Mouse (Mus musculus) limb, embryonic 12.5 days (tissue): Measurements from ENCODE around the gene Cbx2. TPM values are rescaled to one million over a fixed set of nuclear protein-coding genes. Genes with fewer than 3 reads are reported as not detected.
A peak's percentile ranks its signal among the peaks of the same experiment; 100 is the strongest.

Experiments
- ATAC-seq: fragments of 200-750 bp; cut with Nextera tagmentation; 2 replicates; pipeline ENCODE4 v1.8.0; 2017; ENCODE audit warnings: low read depth, moderate TSS enrichment; ENCODE audit not compliant: insufficient number of reproducible peaks, insufficient read depth, low FRiP score, low TSS enrichment
- H3K27ac ChIP-seq: fragments of 300-500 bp; sonication (generic); 2 replicates; pipeline ENCODE4 v1.5.1; 2016; ENCODE audit warnings: mild to moderate bottlenecking, moderate library complexity
- H3K27me3 ChIP-seq: fragments of 300-500 bp; sonication (generic); 2 replicates; pipeline ENCODE4 v1.6.1; 2016; ENCODE audit warnings: mild to moderate bottlenecking, moderate library complexity
- H3K36me3 ChIP-seq: fragments of 300-500 bp; sonication (generic); 2 replicates; pipeline ENCODE4 v1.6.1; 2016; ENCODE audit warnings: mild to moderate bottlenecking, moderate library complexity
- H3K4me1 ChIP-seq: fragments of 300-500 bp; sonication (generic); replicated peaks from 2 replicates; pipeline ENCODE4 v1.6.1; 2016
- H3K4me2 ChIP-seq: fragments of 300-500 bp; sonication (generic); 2 replicates; pipeline ENCODE4 v1.6.1; 2016; ENCODE audit warnings: mild to moderate bottlenecking, moderate library complexity
- H3K4me3 ChIP-seq: fragments of 300-500 bp; sonication (generic); replicated peaks from 2 replicates; pipeline ENCODE4 v1.5.1; 2016; ENCODE audit warnings: mild to moderate bottlenecking
- H3K9ac ChIP-seq: fragments of 300-500 bp; sonication (generic); replicated peaks from 2 replicates; pipeline ENCODE4 v1.6.1; 2016; ENCODE audit warnings: mild to moderate bottlenecking, moderate library complexity
- H3K9me3 ChIP-seq: fragments of 300-500 bp; sonication (generic); 2 replicates; pipeline ENCODE4 v1.6.1; 2016; ENCODE audit warnings: mild to moderate bottlenecking, moderate library complexity
- WGBS: fragments of 180-500 bp; shearing (Covaris S2); methylation state at CpG from one replicate; pipeline ENCODE4 v1.1.7; 2016; 5-methylcytosine and 5-hydroxymethylcytosine counted together
- polyA plus RNA-seq: library from polyadenylated mRNA; unstranded; fragments of >200 nt; fragmentation: Nextera tagmentation; extraction: Ambion mirVana; gene quantifications from 2 replicates; pipeline ENCODE4 v1.2.1, GENCODE M21; 2016

Cbx2 gene
- polyA plus RNA-seq, 1 experiment from 2014 or later = 121 TPM

- H3K27me3 ChIP-seq = peaks cover 21% of the 10 kb centered on the region
Observed at GRCm38 (mm10) chr11:118997182-118997581, 25.6 kb upstream of the Cbx2 start.

GRCm38 (mm10) chr11:118998540-118999265 is 24.1 kb upstream of the Cbx2 start:
- peaks cover 4% of the 10 kb centered on the region; the same call in 1 of the 2 replicates for H3K9me3 ChIP-seq
- H3K4me2 ChIP-seq = peak overlapping the region; percentile 59
- peak overlapping the region; percentile 30 for H3K4me3 ChIP-seq
- H3K36me3 ChIP-seq = no peaks in the 10 kb centered on the region
- H3K27me3 ChIP-seq = peaks cover 24% of the 10 kb centered on the region
- peaks cover 18% of the 10 kb centered on the region for H3K4me1 ChIP-seq
- peak; percentile 45; the same call in 1 of the 2 replicates for ATAC-seq
- no peak overlapping the region for H3K9ac ChIP-seq
- 10% methylated on average over 30 of the region's 30 CpGs for WGBS
- no peak overlapping the region for H3K27ac ChIP-seq

More at GRCm38 (mm10) chr11:118997182-118997581, 25.6 kb upstream of the Cbx2 start:
- H3K4me2 ChIP-seq = no peak overlapping the region
- ATAC-seq = no peak
- H3K9ac ChIP-seq = no peak overlapping the region
- H3K9me3 ChIP-seq = peaks cover 4% of the 10 kb centered on the region; the same call in 1 of the 2 replicates
- H3K4me1 ChIP-seq = peaks cover 18% of the 10 kb centered on the region
- H3K36me3 ChIP-seq = no peaks in the 10 kb centered on the region
- 79% methylated on average over 3 of the region's 3 CpGs for WGBS
- H3K4me3 ChIP-seq = no peak overlapping the region
- H3K27ac ChIP-seq = no peak overlapping the region

GRCm38 (mm10) chr11:118999361-118999804 is 23.4 kb upstream of the Cbx2 start:
- Histone ChIP-seq H3K4me3 (peak overlapping the region; percentile 18; the same call in 1 of the 2 replicates), H3K9ac (0 out of 2 replicates have a peak overlapping the region, but pooled peaks have one; percentile 8), H3K27me3 (peaks cover 27% of the 10 kb centered on the region), H3K9me3 (peaks cover 4% of the 10 kb centered on the region; the same call in 1 of the 2 replicates), H3K4me1 (peaks cover 18% of the 10 kb centered on the region), H3K27ac (no peak overlapping the region), H3K36me3 (no peaks in the 10 kb centered on the region), H3K4me2 (peak overlapping the region; percentile 59)
- ATAC-seq = no peak; the same call in 1 of the 2 replicates
- 4% methylated on average over 26 of the region's 26 CpGs for WGBS

GRCm38 (mm10) chr11:119000877-119001276 is 21.9 kb upstream of the Cbx2 start:
- ATAC-seq = no peak
- WGBS = 63% methylated on average over 2 of the region's 2 CpGs
- Histone ChIP-seq H3K36me3 (no peaks in the 10 kb centered on the region), H3K4me3 (no peak overlapping the region), H3K4me2 (no peak overlapping the region), H3K27me3 (peaks cover 29% of the 10 kb centered on the region), H3K9ac (no peak overlapping the region), H3K9me3 (peaks cover 4% of the 10 kb centered on the region; the same call in 1 of the 2 replicates), H3K27ac (no peak overlapping the region), H3K4me1 (peaks cover 13% of the 10 kb centered on the region)

GRCm38 (mm10) chr11:119001493-119002128 is 21.2 kb upstream of the Cbx2 start:
- H3K36me3 ChIP-seq = no peaks in the 10 kb centered on the region
- H3K4me1 ChIP-seq = peaks cover 13% of the 10 kb centered on the region
- H3K4me2 ChIP-seq = no peak overlapping the region
- H3K9ac ChIP-seq = no peak overlapping the region
- WGBS = 50% methylated on average over 4 of the region's 4 CpGs
- H3K4me3 ChIP-seq = no peak overlapping the region
- no peak overlapping the region for H3K27ac ChIP-seq
- H3K9me3 ChIP-seq = peaks cover 4% of the 10 kb centered on the region; the same call in 1 of the 2 replicates
- peaks cover 31% of the 10 kb centered on the region for H3K27me3 ChIP-seq
- no peak for ATAC-seq

GRCm38 (mm10) chr11:119005547-119006275 is 17.1 kb upstream of the Cbx2 start:
- no peak overlapping the region for H3K4me2 ChIP-seq
- H3K4me1 ChIP-seq = peaks cover 4% of the 10 kb centered on the region; the same call in 1 of the 2 replicates
- H3K9me3 ChIP-seq = peaks cover 4% of the 10 kb centered on the region; the same call in 1 of the 2 replicates
- no peak overlapping the region for H3K27ac ChIP-seq
- ATAC-seq = no peak
- no peak overlapping the region for H3K4me3 ChIP-seq
- H3K36me3 ChIP-seq = no peaks in the 10 kb centered on the region
- H3K9ac ChIP-seq = no peak overlapping the region
- peaks cover 14% of the 10 kb centered on the region for H3K27me3 ChIP-seq
- 84% methylated on average over 10 of the region's 10 CpGs for WGBS

GRCm38 (mm10) chr11:119006462-119006861 is 16.3 kb upstream of the Cbx2 start:
- no peaks in the 10 kb centered on the region for H3K9me3 ChIP-seq
- no peak overlapping the region for H3K27ac ChIP-seq
- no peak overlapping the region for H3K9ac ChIP-seq
- no peaks in the 10 kb centered on the region for H3K36me3 ChIP-seq
- no peak overlapping the region for H3K4me2 ChIP-seq
- no peak for ATAC-seq
- H3K4me3 ChIP-seq = no peak overlapping the region
- H3K4me1 ChIP-seq = peaks cover 4% of the 10 kb centered on the region; the same call in 1 of the 2 replicates
- WGBS = 74% methylated on average over 3 of the region's 3 CpGs
- peaks cover 14% of the 10 kb centered on the region; the same call in 1 of the 2 replicates for H3K27me3 ChIP-seq

GRCm38 (mm10) chr11:119007461-119008456 is 15.0 kb upstream of the Cbx2 start:
- peak overlapping the region; percentile 42 for H3K4me3 ChIP-seq
- H3K27ac ChIP-seq = no peak overlapping the region
- WGBS = 21% methylated on average over 21 of the region's 21 CpGs
- no peaks in the 10 kb centered on the region for H3K9me3 ChIP-seq
- no peaks in the 10 kb centered on the region for H3K36me3 ChIP-seq
- H3K4me2 ChIP-seq = peak overlapping the region; percentile 63
- peaks cover 14% of the 10 kb centered on the region; the same call in 1 of the 2 replicates for H3K27me3 ChIP-seq
- H3K9ac ChIP-seq = peak overlapping the region; percentile 54
- H3K4me1 ChIP-seq = peaks cover 4% of the 10 kb centered on the region; the same call in 1 of the 2 replicates
- peak; percentile 58; the same call in 1 of the 2 replicates for ATAC-seq

- no peak overlapping the region for H3K4me3 ChIP-seq
- no peaks in the 10 kb centered on the region for H3K27me3 ChIP-seq
- no peak overlapping the region for H3K4me2 ChIP-seq
- no peak for ATAC-seq
- no peak overlapping the region for H3K9ac ChIP-seq
- H3K36me3 ChIP-seq = no peaks in the 10 kb centered on the region
- H3K9me3 ChIP-seq = no peaks in the 10 kb centered on the region
- no peak overlapping the region for H3K27ac ChIP-seq
- no peaks in the 10 kb centered on the region for H3K4me1 ChIP-seq
- WGBS = 74% methylated on average over 7 of the region's 7 CpGs
Observed at GRCm38 (mm10) chr11:119014455-119014854, 8.3 kb upstream of the Cbx2 start.

- no peak for ATAC-seq
- no peaks in the 10 kb centered on the region for H3K9me3 ChIP-seq
- no peaks in the 10 kb centered on the region for H3K36me3 ChIP-seq
- H3K4me3 ChIP-seq = no peak overlapping the region
- peaks cover 2% of the 10 kb centered on the region; the same call in 1 of the 2 replicates for H3K27me3 ChIP-seq
- H3K9ac ChIP-seq = no peak overlapping the region
- no peak overlapping the region for H3K27ac ChIP-seq
- 58% methylated on average over 7 of the region's 7 CpGs for WGBS
- H3K4me2 ChIP-seq = no peak overlapping the region
- H3K4me1 ChIP-seq = peaks cover 3% of the 10 kb centered on the region
Observed at GRCm38 (mm10) chr11:119017506-119017905, 5.3 kb upstream of the Cbx2 start.
